Mouse (Mus musculus): Measurements from ENCODE around the gene Olfr420.

Olfr420 gene

DNA sequence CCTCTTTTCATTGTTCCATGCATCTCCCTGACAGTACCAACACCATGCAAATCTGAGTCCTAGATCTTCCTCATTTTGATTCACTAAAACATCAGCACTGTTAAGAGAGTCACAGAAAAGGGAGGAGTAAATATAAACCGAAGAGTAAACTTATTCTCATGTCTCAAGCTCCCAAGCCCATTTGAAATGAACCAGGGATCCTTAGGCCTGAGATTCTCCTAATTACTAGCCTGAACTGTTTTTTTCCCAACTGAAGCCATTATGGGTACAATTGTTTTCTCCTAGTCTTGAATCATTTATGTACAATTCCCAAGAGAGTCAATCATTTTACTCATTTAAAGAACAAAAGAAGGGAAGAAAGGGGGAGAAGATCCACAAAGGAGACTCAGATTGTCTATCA lies at the start of gene Olfr420:
Olfr420 (plus strand) TSS at position 301 of the 400 bp plus-strand sequence.
- DNase-seq = no peak

- DNase-seq = no peak
These were observed 34.4 kb upstream of the Olfr420 start, which contains the start of gene Olfr231 for GRCm38 (mm10) chr1:174121062-174121461. TSS of gene Olfr231 (minus strand) at chr1:174121162.

- DNase-seq = no peak
These were observed 24.2 kb upstream of the Olfr420 start, which contains the start of gene Olfr424 for GRCm38 (mm10) chr1:174131217-174131616. TSS of gene Olfr424 (plus strand) at chr1:174131517.

- DNase-seq = no peak
These were observed 23.4 kb upstream of the Olfr420 start for GRCm38 (mm10) chr1:174131999-174132398.

DNA sequence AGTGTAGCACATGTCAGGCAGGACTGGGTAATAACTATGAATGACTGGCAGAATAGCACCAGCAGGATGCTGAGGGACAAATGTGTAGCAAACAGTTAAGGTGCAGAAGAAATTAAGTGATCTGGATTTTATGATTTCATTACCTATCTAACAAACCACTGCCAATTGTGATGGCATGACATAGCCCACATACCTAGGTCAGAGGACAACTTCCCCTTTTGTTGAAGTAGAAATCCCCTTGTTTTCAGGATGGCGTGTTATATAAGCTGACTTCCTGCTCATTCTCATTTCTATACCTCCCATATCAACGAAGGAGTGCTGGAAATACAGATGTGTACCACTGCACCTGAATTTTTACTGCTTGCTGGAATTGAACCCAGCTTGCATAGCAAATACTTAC lies 14.0 kb upstream of the Olfr420 start:
- no peak for DNase-seq

DNA sequence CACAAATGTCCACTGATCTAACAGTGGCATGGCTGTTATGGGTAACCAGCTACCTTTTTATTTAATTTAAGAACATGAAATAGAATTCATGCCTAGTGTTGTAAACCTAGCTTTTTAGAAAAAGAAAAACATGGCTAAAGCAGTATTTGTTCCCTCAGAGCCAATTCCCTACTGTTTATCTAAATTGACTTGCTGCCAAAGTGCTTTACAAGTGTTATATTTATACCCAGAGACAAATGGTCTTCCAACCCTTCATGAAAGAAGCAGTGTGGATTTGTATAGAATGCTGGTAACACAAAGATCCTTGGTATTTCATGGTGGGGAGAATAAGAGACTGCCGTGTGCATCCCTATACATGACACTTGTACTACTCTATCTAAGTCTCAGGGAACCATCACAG lies 8.7 kb upstream of the Olfr420 start:
- no peak for DNase-seq

GRCm38 (mm10) chr1:174149289-174149688 lies 6.1 kb upstream of the Olfr420 start:
- no peak for DNase-seq

- DNase-seq = no peak
These were observed 2.2 kb downstream of the Olfr420 start for GRCm38 (mm10) chr1:174157622-174158021.

DNA sequence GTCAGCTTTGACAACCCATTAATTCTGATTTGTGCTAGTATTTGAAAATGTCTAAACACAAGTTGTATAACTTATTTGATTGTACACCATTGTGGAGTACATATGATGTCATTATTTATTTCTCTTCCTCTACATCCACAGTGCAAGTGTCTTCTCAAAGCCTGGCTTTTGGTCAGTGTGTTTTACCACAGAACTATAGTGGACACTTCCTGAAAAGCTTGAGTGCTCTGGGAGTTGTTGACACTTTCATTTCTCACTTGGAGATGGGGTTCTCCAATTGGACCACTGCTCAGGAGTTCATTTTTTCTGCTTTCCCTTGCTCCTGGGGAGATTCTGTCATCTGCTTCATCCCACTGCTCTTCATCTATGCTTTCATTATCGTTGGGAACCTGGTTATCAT lies 3.1 kb downstream of the Olfr420 start:
- no peak for DNase-seq

DNA sequence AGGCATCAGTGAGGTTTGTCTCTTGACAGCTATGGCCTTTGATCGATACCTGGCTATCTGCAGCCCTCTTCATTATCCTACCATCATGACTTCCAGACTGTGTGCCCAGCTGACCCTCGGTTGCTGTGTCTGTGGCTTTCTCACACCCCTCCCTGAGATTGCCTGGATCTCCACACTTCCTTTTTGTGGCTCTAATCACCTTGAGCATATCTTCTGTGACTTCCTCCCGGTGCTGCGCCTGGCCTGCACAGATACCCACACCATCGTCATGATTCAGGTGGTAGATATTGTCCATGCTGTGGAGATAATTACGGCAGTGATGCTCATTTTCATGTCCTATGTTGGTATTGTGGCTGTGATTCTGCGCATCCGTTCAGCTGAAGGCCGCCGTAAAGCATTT lies 3.7 kb downstream of the Olfr420 start:
- DNase-seq = no peak

DNA sequence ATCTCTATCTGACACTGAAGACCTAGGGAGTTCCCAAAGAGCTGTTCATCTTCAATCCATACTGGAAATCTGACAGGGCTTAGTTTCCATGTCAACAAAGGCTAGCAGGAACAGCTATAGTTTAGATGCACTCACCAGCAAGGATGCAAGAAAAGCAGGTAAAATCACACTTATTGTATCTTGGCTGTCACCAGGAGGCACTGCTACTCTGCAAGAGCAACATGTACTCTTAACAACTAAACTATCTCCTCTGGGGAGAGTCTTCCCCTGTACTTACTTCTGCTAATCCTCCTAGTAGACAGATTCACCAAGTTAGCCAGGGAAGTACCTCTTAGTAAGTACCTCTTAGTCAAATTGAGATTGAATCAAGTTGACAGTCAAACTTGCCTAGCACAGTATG lies 13.6 kb downstream of the Olfr420 start:
- no peak for DNase-seq

GRCm38 (mm10) chr1:174170706-174171501 lies 15.5 kb downstream of the Olfr420 start:
- DNase-seq = no peak

DNA sequence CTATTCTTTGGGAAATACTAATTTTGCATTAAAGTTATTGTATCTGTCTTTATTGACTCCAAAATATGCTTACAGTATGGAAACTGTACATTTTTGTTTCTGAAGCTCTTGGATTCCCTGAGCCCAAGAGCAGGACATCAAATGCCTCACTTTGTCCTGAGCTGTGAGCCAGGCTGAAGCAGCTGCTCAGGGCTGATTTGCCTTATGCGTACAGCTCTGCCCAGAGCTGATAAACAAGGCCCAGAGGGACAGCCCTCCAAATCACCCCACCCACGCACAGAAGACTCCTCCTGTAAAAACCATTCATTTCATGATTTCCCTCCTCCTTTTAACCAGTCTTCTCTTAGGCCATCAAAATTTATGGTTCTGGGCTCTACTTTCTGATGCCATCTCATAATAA lies 16.1 kb downstream of the Olfr420 start:
- no peak for DNase-seq

DNA sequence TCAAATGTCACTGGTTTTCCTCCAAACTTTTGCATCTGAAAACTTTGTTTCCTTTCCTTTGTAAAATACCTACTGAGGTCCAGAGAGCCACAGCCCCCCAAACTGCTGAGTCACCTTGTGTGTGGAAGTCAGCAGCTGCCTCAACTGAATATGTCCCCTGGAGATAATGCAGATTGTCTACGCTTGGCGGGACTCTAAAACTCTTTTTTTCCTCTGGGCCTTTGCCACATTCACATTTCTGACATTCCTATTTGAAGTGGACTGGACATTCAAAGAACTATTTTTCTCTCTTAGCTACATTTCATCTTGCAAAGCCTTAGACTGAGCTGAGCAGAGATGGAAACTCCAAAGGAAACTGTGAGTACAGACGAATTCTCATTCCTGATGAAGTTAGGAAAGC lies 17.2 kb downstream of the Olfr420 start, which contains the start of gene Spta1:
Spta1 (plus strand) TSS at position 172 of the 400 bp plus-strand sequence.
- no peak for DNase-seq

DNA sequence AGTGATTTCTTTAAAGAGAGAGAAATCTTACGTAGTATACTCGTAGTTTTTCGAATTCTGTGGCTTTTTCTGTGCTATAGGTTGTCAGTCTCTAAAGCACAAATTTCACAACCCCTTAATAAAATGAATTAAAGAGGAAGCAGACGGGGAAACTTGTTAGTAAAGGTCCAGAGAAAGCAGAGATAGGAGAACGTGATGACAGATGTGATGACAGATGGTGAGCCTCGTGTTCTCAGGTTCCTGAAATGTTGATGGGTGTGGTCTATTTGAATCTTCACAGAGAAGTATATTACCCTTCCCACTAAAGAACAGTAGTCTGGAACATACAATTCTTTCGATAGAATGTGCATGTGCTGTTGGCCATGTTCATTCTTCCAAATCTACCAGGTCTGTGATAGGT lies 49.3 kb downstream of the Olfr420 start:
- no peak for DNase-seq
